Mouse (Mus musculus): ENCODE data around the gene Ptprg. TPM values are rescaled to one million over a fixed set of nuclear protein-coding genes. Genes with fewer than 3 reads are reported as not detected.

Gene Ptprg
- total and polyA plus RNA-seq, 3 experiments: 25.1 to 57.1 (median 54.0) TPM

DNA sequence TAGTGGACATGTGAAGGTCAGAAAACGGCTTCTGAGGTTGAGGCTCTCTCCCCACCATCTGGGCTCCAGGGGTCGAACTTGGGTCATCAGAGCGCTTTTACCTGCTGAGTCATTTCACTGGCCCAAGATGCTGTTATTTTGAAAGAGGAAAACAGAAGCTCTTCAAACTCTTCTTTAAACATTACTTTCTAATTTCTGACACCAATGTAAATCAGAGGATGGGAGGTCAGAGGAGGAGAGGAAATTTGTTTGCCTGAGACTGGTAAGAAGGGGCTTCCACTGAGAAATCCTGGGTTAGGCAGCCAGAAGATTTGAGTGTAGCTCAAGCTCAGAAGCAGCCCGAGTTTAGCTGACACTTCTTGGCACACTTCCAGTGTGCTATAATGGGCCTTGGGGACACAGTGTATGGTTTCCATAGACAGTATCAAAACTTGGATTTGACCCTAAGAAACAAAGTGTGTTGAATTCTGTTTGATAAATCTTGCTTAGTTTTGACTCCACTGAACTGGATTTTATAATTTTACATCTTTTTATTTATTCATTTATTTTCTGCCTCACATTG, 221.2 kb downstream of the Ptprg start:
- no peak for DNase-seq
- Histone ChIP-seq H3K9ac (ENCODE audit: low read depth, low read length) (no peak overlapping the region), H3K27ac (peak overlapping the region; percentile 75), H3K27me3 (ENCODE audit: control insufficient read depth, insufficient read depth, low read length) (no peaks in the 10 kb centered on the region), H3K4me1 (ENCODE audit: control insufficient read depth, insufficient read depth, low read length) (peaks cover 12% of the 10 kb centered on the region), H3K36me3 (ENCODE audit: control insufficient read depth, insufficient read depth, low read length) (peaks cover 2% of the 10 kb centered on the region; the same call in 1 of the 2 replicates), H3K4me3 (no peak overlapping the region), H3K79me2 (replicated peaks; ENCODE audit: control insufficient read depth, insufficient read depth, low read length) (peaks cover 2% of the 10 kb centered on the region; the same call in 1 of the 2 replicates)
- intact Hi-C loops (cut with DNase I): no loop called here
- TF ChIP-seq POLR2A (IDR thresholded peaks at IDR 0.05; ENCODE audit: insufficient read depth, low read depth, low read length): no peak
- no peak for TF ChIP-seq CTCF (IDR thresholded peaks at IDR 0.05)
- no peak for TF ChIP-seq EP300 (IDR thresholded peaks at IDR 0.05; ENCODE audit: insufficient read depth, low read depth, low read length)
- WGBS: 47% methylated on average over 4 of the region's 4 CpGs

GRCm38 (mm10) chr14:11775204-11775603, 221.9 kb downstream of the Ptprg start:
- intact Hi-C loops (cut with DNase I): no loop called here
- 44% methylated on average over 11 of the region's 11 CpGs for WGBS
- H3K4me3 ChIP-seq: no peak overlapping the region
- peaks cover 2% of the 10 kb centered on the region; the same call in 1 of the 2 replicates for H3K36me3 ChIP-seq (ENCODE audit: control insufficient read depth, insufficient read depth, low read length)
- H3K9ac ChIP-seq (ENCODE audit: low read depth, low read length): peak overlapping the region; percentile 32; the same call in 1 of the 2 replicates
- peaks cover 12% of the 10 kb centered on the region for H3K4me1 ChIP-seq (ENCODE audit: control insufficient read depth, insufficient read depth, low read length)
- 0 out of 2 replicates have a peak, but pooled peaks have one; percentile 43 for TF ChIP-seq EP300 (IDR thresholded peaks at IDR 0.05; ENCODE audit: insufficient read depth, low read depth, low read length)
- TF ChIP-seq CTCF (IDR thresholded peaks at IDR 0.05): no peak
- TF ChIP-seq POLR2A (IDR thresholded peaks at IDR 0.05; ENCODE audit: insufficient read depth, low read depth, low read length): no peak
- peak; percentile 61 to 63 for DNase-seq
- peak overlapping the region; percentile 75 for H3K27ac ChIP-seq
- H3K79me2 ChIP-seq (replicated peaks; ENCODE audit: control insufficient read depth, insufficient read depth, low read length): peaks cover 1% of the 10 kb centered on the region; the same call in 1 of the 2 replicates
- H3K27me3 ChIP-seq (ENCODE audit: control insufficient read depth, insufficient read depth, low read length): no peaks in the 10 kb centered on the region

- TF ChIP-seq CTCF (IDR thresholded peaks at IDR 0.05) (no peak), POLR2A (IDR thresholded peaks at IDR 0.05; ENCODE audit: insufficient read depth, low read depth, low read length) (no peak), EP300 (IDR thresholded peaks at IDR 0.05; ENCODE audit: insufficient read depth, low read depth, low read length) (no peak)
- H3K79me2 ChIP-seq (replicated peaks; ENCODE audit: control insufficient read depth, insufficient read depth, low read length): peaks cover 4% of the 10 kb centered on the region
These were observed 222.7 kb downstream of the Ptprg start for GRCm38 (mm10) chr14:11775951-11776495.

GRCm38 (mm10) chr14:11776566-11776965, 223.2 kb downstream of the Ptprg start:
- TF ChIP-seq EP300 (IDR thresholded peaks at IDR 0.05; ENCODE audit: insufficient read depth, low read depth, low read length) (no peak), POLR2A (IDR thresholded peaks at IDR 0.05; ENCODE audit: insufficient read depth, low read depth, low read length) (no peak), CTCF (IDR thresholded peaks at IDR 0.05) (no peak)
- Histone ChIP-seq H3K27ac (no peak overlapping the region), H3K4me1 (ENCODE audit: control insufficient read depth, insufficient read depth, low read length) (peaks cover 15% of the 10 kb centered on the region), H3K79me2 (replicated peaks; ENCODE audit: control insufficient read depth, insufficient read depth, low read length) (peaks cover 4% of the 10 kb centered on the region), H3K4me3 (no peak overlapping the region), H3K36me3 (ENCODE audit: control insufficient read depth, insufficient read depth, low read length) (peaks cover 2% of the 10 kb centered on the region), H3K27me3 (ENCODE audit: control insufficient read depth, insufficient read depth, low read length) (no peaks in the 10 kb centered on the region), H3K9ac (ENCODE audit: low read depth, low read length) (no peak overlapping the region)
- 95% methylated on average over 6 of the region's 6 CpGs for WGBS
- intact Hi-C loops (cut with DNase I): loop anchor here (2.0 kb wide), 1 partner anchor 26 kb away; no protein-coding TSS in a partner anchor
- no peak for DNase-seq

More at GRCm38 (mm10) chr14:11775951-11776495, 222.7 kb downstream of the Ptprg start:
- Histone ChIP-seq H3K27me3 (ENCODE audit: control insufficient read depth, insufficient read depth, low read length) (no peaks in the 10 kb centered on the region), H3K9ac (ENCODE audit: low read depth, low read length) (no peak overlapping the region), H3K4me1 (ENCODE audit: control insufficient read depth, insufficient read depth, low read length) (peaks cover 15% of the 10 kb centered on the region), H3K27ac (peak overlapping the region; percentile 75), H3K36me3 (ENCODE audit: control insufficient read depth, insufficient read depth, low read length) (peaks cover 2% of the 10 kb centered on the region; the same call in 1 of the 2 replicates), H3K4me3 (no peak overlapping the region)
- DNase-seq: no peak
- intact Hi-C loops (cut with DNase I): loop anchor here (2.0 kb wide), 1 partner anchor 27 kb away; no protein-coding TSS in a partner anchor
- 85% methylated on average over 6 of the region's 6 CpGs for WGBS

DNA sequence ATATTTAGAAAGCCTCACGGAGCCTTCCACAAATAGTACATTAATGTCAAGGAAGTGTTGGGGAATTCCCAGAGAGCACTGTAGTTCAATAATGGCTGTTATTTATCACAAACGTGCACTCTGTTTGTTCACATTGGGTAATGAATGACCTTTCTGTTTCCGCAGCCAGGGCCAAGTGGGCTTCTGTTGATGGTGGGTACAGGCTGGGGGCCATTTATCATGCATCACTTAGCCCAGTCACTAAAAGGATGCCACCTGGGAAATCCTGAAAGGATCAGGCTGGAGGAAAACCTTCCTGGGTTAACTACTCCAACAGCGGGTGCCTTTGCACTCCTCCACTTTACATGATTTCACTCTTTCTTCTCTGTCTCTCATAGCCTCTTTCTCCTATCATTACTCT, 237.9 kb downstream of the Ptprg start:
- intact Hi-C loops (cut with DNase I): no loop called here
- no peak for DNase-seq
- WGBS: 62% methylated on average over 4 of the region's 4 CpGs
- no peaks in the 10 kb centered on the region for H3K27me3 ChIP-seq (ENCODE audit: control insufficient read depth, insufficient read depth, low read length)
- no peak overlapping the region for H3K4me3 ChIP-seq
- peaks cover 6% of the 10 kb centered on the region; the same call in 1 of the 2 replicates for H3K79me2 ChIP-seq (replicated peaks; ENCODE audit: control insufficient read depth, insufficient read depth, low read length)
- peaks cover 3% of the 10 kb centered on the region for H3K4me1 ChIP-seq (ENCODE audit: control insufficient read depth, insufficient read depth, low read length)
- no peak overlapping the region for H3K9ac ChIP-seq (ENCODE audit: low read depth, low read length)
- TF ChIP-seq EP300 (IDR thresholded peaks at IDR 0.05; ENCODE audit: insufficient read depth, low read depth, low read length) (no peak), POLR2A (IDR thresholded peaks at IDR 0.05; ENCODE audit: insufficient read depth, low read depth, low read length) (no peak), CTCF (IDR thresholded peaks at IDR 0.05) (no peak)
- H3K27ac ChIP-seq: no peak overlapping the region
- H3K36me3 ChIP-seq (ENCODE audit: control insufficient read depth, insufficient read depth, low read length): peaks cover 3% of the 10 kb centered on the region

DNA sequence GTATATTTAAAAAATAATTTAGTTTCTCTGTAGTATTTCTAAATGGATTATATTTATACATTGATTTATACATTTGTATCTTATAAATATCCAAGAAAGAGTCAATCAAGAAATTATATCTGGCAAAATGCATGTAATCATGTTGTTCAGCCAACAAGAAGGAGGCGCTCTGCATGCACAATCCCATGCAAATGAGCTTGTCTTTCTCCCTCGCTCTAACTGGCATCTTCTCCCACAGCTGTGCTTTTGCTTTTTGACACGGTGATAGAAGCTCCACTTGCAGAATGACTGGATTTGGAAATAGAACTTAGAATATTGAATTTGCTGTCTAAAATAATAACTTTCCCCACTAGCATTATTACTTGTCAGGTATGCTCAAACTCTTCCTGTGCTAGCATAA, 240.5 kb downstream of the Ptprg start:
- Histone ChIP-seq H3K4me3 (no peak overlapping the region), H3K36me3 (ENCODE audit: control insufficient read depth, insufficient read depth, low read length) (0 out of 2 replicates have a peak, but pooled peaks cover 2% of the 10 kb centered on the region), H3K27ac (no peak overlapping the region), H3K9ac (ENCODE audit: low read depth, low read length) (no peak overlapping the region), H3K4me1 (ENCODE audit: control insufficient read depth, insufficient read depth, low read length) (peaks cover 2% of the 10 kb centered on the region), H3K79me2 (replicated peaks; ENCODE audit: control insufficient read depth, insufficient read depth, low read length) (peaks cover 7% of the 10 kb centered on the region), H3K27me3 (ENCODE audit: control insufficient read depth, insufficient read depth, low read length) (no peaks in the 10 kb centered on the region)
- TF ChIP-seq POLR2A (IDR thresholded peaks at IDR 0.05; ENCODE audit: insufficient read depth, low read depth, low read length): no peak
- no peak for TF ChIP-seq EP300 (IDR thresholded peaks at IDR 0.05; ENCODE audit: insufficient read depth, low read depth, low read length)
- no peak for TF ChIP-seq CTCF (IDR thresholded peaks at IDR 0.05)
- DNase-seq: no peak
- 89% methylated on average over 3 of the region's 3 CpGs for WGBS
- intact Hi-C loops (cut with DNase I): loop anchor here (1.0 kb wide), 1 partner anchor 12 kb away; no protein-coding TSS in a partner anchor
